Mouse (Mus musculus): ENCODE data around the gene Pafah2.

Pafah2 gene

DNA sequence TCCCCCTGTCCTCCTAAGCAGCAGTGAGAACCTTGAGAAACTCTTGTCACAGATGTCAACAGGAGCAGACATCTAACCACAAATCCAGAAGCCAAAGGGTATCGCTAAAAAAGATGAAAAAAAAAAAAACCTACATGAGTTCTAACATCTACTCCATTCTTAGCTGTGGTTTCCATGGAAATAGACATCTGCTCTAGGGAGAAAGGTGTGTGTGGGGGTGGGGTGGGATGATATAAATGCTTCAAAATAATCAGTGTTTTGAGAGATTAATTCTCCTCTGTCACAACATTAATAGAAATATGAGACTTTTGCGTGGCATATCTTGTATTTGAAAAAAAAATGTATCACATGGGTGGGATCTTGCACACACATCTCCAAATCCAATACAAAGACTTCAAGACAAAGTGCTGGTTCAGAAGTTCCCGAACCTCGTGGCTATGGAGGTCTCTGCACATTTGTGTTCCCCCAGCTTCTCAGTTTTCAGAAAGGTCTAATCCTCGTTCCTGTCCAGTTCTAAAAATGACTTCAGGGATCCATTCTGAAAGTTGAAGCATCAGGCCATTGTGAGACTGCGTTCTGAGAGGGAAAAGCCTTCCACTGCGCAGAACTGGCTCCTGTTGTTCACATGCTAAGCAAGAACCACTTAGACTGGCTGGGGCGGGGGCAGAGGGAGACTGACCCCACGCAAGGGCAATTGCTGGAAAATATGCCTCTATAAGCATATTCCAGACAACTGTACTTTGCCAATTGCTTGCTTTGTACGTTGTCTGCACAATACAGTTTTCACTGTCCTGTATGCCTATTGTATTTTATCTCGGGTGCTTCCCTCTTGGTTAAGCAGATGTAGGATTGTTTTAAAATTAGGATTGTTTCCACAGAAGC, 70.5 kb downstream of the Pafah2 start:
- no peak for DNase-seq

DNA sequence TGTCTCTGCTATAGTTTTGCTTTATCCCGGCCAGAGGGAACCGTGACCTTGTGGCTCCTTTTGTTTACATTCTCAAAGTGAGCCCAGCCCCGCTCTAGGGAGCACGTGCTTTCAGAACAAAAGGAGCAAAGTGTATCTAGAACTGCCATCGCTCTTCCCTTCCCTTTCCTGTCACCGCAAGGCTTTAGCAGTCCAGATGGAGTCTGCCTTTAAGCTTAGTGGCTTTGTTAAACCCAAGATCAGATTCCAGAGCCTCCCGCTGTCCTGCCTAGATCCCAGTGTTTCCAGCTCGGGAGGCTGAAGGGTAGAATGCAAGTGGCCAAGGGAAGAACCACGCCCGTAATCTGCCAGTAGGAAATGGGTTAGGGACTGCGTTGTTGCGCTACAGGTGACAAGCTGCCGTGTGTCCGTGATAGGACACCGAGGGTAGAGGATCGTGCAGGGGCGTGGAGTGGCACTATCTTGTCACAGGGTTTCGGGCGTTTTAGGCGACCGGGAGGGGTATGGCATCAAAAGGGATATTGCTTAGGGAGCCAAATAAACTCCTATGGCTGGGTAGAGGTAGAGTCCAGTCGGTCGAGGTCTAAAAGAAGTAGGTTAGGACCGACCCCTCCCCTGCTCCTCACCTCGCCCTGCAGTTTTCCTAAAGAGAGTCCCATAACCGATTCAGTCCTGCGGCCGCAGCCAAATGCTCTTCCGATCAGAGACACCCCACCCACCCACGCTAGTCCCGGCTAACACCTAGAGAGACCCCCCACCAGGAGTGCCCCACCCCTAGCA, 71.5 kb downstream of the Pafah2 start:
- DNase-seq: no peak

DNA sequence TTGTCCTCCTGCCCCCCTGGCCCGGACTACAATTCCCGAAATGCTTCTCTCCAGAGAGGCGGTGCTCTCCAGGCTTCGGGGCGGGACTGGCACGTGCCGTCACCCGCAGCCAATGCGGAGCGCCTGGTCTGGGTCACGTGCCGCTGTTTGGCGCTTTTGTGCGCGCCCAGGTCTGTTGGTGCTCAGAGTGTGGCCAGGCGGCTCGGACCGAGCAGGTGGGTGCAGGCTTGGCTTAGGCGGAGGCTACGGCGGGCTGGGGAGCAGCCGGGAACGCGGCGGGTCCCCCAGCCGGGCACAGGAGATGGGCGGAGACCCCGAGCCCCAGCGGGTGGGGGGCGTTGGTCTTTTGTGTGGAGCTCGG, 72.1 kb downstream of the Pafah2 start, which contains the start of gene Stmn1:
Gene Stmn1 (plus strand): TSS at position 106 of the 361 bp plus-strand sequence.
- peak; percentile 94 for DNase-seq

DNA sequence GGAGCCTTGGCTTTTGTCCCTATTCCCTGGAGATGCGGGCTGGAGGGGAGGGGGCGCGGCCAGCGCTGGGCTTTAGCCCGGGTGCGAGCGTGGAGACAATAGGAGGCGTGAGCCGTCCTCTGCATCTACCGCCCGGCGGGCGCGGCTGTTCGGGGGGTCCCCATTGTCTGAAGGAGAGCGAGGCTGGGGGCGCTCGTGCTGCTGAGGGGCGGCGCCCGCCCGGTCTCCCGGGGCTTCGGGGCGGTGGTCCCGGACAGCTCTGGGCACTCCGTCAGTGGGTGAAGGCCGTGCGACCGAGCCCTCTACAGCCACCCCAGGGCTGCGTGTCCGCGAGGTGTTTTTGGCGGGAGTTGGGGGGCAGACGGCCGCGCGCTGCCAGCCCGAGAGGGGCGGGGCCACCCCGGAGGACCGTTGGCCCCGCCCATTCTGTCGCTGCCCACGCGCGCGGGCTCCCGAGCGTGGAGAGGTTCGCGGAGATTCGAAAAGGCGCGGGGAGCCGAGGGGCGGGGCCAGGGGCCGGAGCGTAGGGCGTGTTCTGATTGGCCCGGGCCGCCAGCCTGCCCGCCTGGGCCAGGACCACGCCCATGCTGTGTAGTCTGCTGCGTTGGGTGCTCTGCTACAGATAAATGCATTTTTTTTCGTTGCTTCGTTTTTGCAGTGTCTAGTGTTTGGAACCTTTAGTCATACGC, 72.6 kb downstream of the Pafah2 start:
- peak; percentile 97 for DNase-seq

DNA sequence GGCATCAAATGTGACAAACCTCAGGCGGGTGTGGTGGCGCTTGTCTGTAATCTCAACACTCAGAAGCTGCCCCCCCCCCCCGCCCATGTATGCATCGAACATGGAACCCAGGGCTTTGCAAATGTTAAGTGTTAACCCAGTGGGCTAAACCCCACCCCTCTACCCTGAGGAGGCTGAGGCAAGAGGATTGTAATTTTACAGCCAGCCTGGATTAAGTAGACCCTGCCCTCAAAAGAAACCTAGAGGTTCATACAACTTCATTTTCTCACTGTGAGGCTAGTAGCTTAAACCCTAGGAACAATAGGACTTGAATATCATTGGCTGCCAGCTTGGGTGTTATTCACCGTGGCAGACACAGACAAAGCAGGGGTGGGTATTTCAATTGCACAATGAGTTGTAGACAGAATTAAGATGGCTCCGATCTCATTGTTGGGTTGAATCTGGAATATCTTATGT, 73.2 kb downstream of the Pafah2 start:
- no peak for DNase-seq

DNA sequence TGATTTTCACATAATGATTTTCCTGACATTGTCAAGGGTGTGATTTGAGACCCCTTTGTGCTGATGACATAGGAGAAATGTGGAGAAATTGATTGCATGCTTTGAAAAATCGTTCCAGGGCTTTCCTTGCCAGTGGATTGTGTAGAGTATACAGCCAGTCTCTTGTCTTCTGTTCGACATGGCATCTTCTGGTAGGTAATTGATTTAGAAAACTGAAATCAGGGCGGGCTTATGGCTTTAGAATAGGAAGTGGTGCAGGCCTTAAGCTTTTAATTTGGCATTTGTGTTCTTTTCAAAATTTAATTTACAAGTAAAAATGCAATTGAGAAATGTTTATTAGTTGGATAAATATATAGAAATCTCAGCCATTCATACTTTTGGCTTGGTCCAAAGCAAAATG, 73.9 kb downstream of the Pafah2 start:
- no peak for DNase-seq

DNA sequence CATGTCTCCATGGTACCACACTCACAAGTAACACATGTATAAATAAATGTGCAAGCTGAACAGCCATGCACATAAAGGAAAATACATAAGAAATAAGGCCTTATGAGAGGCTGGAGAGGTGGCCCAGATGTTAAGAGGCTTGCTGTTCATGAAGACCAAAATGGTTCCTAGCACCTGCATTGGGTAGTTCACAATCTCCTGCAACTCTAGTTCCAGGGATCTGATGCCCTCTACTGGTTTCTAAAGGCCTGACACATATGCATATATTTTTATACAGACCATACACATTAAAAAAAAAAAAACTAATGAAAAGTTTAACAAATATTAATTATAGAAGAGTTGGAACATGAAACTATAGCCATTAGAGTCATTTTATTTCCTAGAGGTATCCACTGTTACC, 75.3 kb downstream of the Pafah2 start:
- no peak for DNase-seq

DNA sequence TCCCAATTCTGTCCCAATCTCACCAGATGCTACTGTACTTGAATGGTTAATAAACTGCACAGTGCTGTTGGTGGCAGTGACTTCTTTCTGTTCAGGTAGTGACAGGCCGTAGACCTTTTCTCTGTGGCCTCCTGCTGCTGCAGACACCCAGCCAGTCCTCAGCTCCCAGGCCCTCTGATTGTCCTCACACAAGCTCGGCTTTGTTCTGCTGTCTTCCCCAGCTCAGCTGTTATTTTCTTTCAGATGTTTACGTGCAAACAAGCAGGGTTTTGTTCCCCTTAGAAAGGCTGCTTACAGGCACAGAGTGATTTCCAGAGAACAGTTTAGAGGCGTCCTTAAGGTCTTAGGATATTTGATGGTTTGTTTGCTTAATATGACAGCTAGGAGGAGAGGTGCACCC, 77.6 kb downstream of the Pafah2 start:
- no peak for DNase-seq

DNA sequence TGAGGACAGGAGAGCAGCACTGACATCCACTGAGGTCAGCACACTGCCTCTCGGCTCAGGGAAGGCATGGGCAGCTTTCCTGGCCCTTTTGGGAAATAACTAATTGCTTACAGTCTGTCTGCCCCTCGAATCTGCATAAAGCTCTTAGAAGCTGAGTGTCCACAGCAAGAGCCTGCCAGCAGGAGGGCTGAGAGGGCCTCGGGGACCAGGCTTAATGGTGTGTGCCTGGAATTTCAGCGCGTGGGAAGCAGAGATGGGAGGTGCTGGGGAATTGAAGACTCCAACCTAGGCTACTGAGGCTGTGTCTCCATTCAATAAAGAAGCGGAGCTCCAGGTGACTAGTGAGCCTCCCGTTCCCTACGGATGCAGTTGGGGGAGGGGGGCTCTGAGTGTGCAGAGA, 78.1 kb downstream of the Pafah2 start:
- no peak for DNase-seq

DNA sequence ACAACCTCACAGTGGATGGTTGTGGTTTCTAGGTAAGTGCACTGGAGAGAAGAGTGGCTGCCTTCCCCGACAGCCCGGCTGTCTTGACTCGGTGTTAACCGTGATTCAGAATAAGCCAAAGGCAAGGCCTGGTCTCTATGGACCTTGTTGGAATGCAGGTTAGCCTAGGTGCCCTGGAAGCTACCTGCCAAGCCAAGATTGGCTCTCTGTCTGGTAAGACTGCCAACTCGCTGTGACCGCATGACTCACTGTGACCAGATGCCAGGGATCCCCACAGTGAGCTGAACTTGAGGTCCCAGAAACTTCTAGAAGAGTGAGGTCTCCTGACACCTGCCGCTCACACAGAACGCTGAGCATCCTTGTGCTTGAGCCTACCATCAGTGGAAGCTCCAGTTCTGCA, 80.8 kb downstream of the Pafah2 start:
- no peak for DNase-seq
